Mouse (Mus musculus) embryo, embryonic 11.5 days (tissue): ENCODE results near the gene Map3k5.

ENCODE experiments used
- DNase-seq: peaks from one replicate; pipeline ENCODE4 v3.0.0-alpha.2; 2012; ENCODE audit warnings: low read depth, low spot score

Map3k5 gene

GRCm38 (mm10) chr10:20190139-20190747, 256.0 kb downstream of the Map3k5 start:
- DNase-seq, result no peak
